In the genomic region with DNA sequence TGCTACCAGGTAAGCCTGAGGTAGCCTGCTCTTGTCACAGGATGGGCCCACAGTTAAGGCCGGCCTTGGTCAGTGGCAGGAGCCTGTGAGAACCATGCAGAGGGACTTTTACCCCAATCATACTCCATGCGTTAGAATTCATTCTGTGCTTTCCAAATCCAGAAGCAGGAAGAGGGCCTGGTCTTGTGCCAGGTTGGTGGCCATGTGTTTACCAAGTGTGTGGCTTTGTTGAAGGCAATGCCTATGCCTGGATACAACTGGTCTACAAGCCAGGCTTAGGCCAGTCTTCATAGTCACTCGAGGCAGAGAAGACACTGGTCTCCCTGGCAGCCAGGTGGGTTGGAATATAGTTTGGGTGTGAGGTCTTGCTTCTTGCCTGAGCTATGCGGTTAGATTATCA, we compare ENCODE assay signal across 12 mouse cellular contexts. TPM values are rescaled to one million over a fixed set of nuclear protein-coding genes. Genes with fewer than 3 reads are reported as not detected.
DNase-seq lines count a peak whose midpoint lies in the region; ATAC-seq and TF ChIP-seq lines count a peak whose summit lies in the region.
"Had no signal": no experiment of that assay in that cellular context is flagged by ENCODE, and none has a peak within 500 bp of the region (broad histone marks: within the 10 kb centered on the region; RNA-seq: fewer than 3 reads in every experiment).

No protein-coding gene starts in this region.

- peak; percentile 39 for DNase-seq in cerebellum, adult 11-12 months
- DNase-seq in cerebellum, postnatal 4 days (ENCODE audit: low spot score in 2 of 2): no peak
- DNase-seq in thymus, postnatal 4 days: peak; percentile 5
- no peak for DNase-seq in thymus, postnatal 10 days (ENCODE audit: low spot score in 2 of 2)
- DNase-seq in lung, adult 18-20 months: peak; percentile 71 to 80
- DNase-seq in stomach, postnatal 0 days (ENCODE audit: low spot score): peak; percentile 82
- DNase-seq in spleen, postnatal 4 days (ENCODE audit: low spot score in 2 of 2): no peak
- no peak for DNase-seq in hindbrain, embryonic 10.5 days (ENCODE audit: low spot score)
- DNase-seq: B cell, adult 2 months had no signal

- peak; percentile 78 for ATAC-seq in stomach, postnatal 0 days (ENCODE audit: low FRiP score, low TSS enrichment)
- ATAC-seq: forebrain, embryonic 16.5 days had no signal

- no peaks in the 10 kb centered on the region for H3K27me3 ChIP-seq in stomach, postnatal 0 days (ENCODE audit: control insufficient read depth, insufficient read depth, low read length)
- no peaks in the 10 kb centered on the region for H3K27me3 ChIP-seq in hindbrain, embryonic 10.5 days (ENCODE audit: insufficient read depth, poor library complexity, severe bottlenecking)
- H3K27me3 ChIP-seq: embryonic facial prominence, embryonic 12.5 days; heart, embryonic 15.5 days had no signal

- TF ChIP-seq CTCF in stomach, postnatal 0 days (IDR thresholded peaks at IDR 0.05; ENCODE audit: low read depth): no peak

- H3K9me3 ChIP-seq in stomach, postnatal 0 days (ENCODE audit: control insufficient read depth, low read length): no peaks in the 10 kb centered on the region
- H3K9me3 ChIP-seq in hindbrain, embryonic 10.5 days: no peaks in the 10 kb centered on the region
- H3K9me3 ChIP-seq: embryonic facial prominence, embryonic 12.5 days; heart, embryonic 15.5 days had no signal

- peak overlapping the region; percentile 88 for H3K27ac ChIP-seq in stomach, postnatal 0 days (replicated peaks)
- no peak overlapping the region for H3K27ac ChIP-seq in hindbrain, embryonic 10.5 days
- H3K27ac ChIP-seq: embryonic facial prominence, embryonic 12.5 days; heart, embryonic 15.5 days had no signal

- TF ChIP-seq EP300 in stomach, postnatal 0 days (optimal IDR thresholded peaks at IDR 0.05): no peak

- H3K9ac ChIP-seq in stomach, postnatal 0 days (ENCODE audit: low read length): no peak overlapping the region
- H3K9ac ChIP-seq: embryonic facial prominence, embryonic 12.5 days; heart, embryonic 15.5 days had no signal

- no peaks in the 10 kb centered on the region for H3K4me1 ChIP-seq in stomach, postnatal 0 days (replicated peaks; ENCODE audit: control insufficient read depth, insufficient read depth)
- 0 out of 2 replicates have a peak, but pooled peaks cover 5% of the 10 kb centered on the region for H3K4me1 ChIP-seq in hindbrain, embryonic 10.5 days (replicated peaks)
- H3K4me1 ChIP-seq: embryonic facial prominence, embryonic 12.5 days had no signal

- WGBS in stomach, postnatal 0 days: 60% methylated on average over 4 of the region's 4 CpGs
- 89% methylated on average over 4 of the region's 4 CpGs for WGBS in hindbrain, embryonic 10.5 days

- no peaks in the 10 kb centered on the region for H3K36me3 ChIP-seq in stomach, postnatal 0 days (ENCODE audit: control insufficient read depth, insufficient read depth, low read length)
- 0 out of 2 replicates have a peak, but pooled peaks cover 7% of the 10 kb centered on the region for H3K36me3 ChIP-seq in hindbrain, embryonic 10.5 days
- H3K36me3 ChIP-seq: embryonic facial prominence, embryonic 12.5 days; heart, embryonic 15.5 days had no signal

- H3K4me3 ChIP-seq in stomach, postnatal 0 days (ENCODE audit: low read depth, low read length): no peak overlapping the region
- no peak overlapping the region for H3K4me3 ChIP-seq in hindbrain, embryonic 10.5 days
- H3K4me3 ChIP-seq: embryonic facial prominence, embryonic 12.5 days; heart, embryonic 15.5 days had no signal

- no peak overlapping the region for H3K4me2 ChIP-seq in stomach, postnatal 0 days (replicated peaks; ENCODE audit: low read depth)
- H3K4me2 ChIP-seq: embryonic facial prominence, embryonic 12.5 days; heart, embryonic 15.5 days had no signal

RNA-seq across cellular contexts. Expression of a gene that starts 38.5 kb away (rescaled TPM):
- polyA plus RNA-seq in stomach, postnatal 0 days (2015; fragmentation: Nextera tagmentation; extraction: Ambion mirVana): 8.7 and 9.5 TPM in 2 replicates
- 32.6 and 33.6 TPM in 2 replicates for polyA plus RNA-seq in hindbrain, embryonic 10.5 days (2016; fragmentation: Nextera tagmentation; extraction: Ambion mirVana)

Comparison
In these comparisons a context has a peak if more than half of its experiments do, and no peak if none do; other contexts are left out.
1. DNase-seq: peak in cerebellum, adult 11-12 months (single experiment), thymus, postnatal 4 days (single experiment), lung, adult 18-20 months (2 of 2) and stomach, postnatal 0 days (single experiment); none in cerebellum, postnatal 4 days (0 of 2), thymus, postnatal 10 days (0 of 2), spleen, postnatal 4 days (0 of 2) and hindbrain, embryonic 10.5 days (single experiment).